Mouse (Mus musculus) small intestine, adult 2 months (tissue): ENCODE data around the gene Fam53a.

Experiments used
- CTCF ChIP-seq: fragments of 200-500 bp; IDR thresholded peaks from 2 replicates; pipeline ENCODE4 v1.5.1; 2012; ENCODE audit warnings: low read depth, mild to moderate bottlenecking, control low read depth, inconsistent platforms, low read length, moderate library complexity, mixed read lengths; ENCODE audit not compliant: insufficient replicate concordance, insufficient read length; ENCODE audit errors: extremely low read depth
- POLR2A ChIP-seq: fragments of 200-500 bp; IDR thresholded peaks from 2 replicates; pipeline ENCODE4 v1.6.1; 2012; ENCODE audit warnings: low read depth, mild to moderate bottlenecking, control low read depth, inconsistent platforms, low read length, moderate library complexity

DNA sequence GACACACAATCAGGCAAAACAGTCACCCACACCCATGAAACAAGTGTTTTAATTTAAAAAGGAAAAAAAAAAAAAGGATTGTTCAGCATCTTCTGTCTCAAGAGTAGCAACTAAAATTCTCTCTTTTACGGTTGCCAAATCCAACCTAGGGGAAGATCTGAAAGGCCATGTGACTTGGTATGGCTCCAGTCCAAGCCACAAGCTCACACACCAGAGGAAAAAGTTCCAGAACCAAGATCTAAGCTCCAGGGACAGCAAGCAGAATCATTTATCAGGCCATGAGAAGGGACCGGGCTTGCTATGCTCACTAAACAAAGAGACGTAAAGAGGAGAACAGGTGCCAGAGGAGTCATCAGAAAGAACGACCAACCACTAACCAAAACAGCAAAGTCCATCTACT, 1.5 kb downstream of the Fam53a start:
- no peak for TF ChIP-seq CTCF
- TF ChIP-seq POLR2A: no peak
